Mouse (Mus musculus): ENCODE results near the gene Atrnl1.

DNA sequence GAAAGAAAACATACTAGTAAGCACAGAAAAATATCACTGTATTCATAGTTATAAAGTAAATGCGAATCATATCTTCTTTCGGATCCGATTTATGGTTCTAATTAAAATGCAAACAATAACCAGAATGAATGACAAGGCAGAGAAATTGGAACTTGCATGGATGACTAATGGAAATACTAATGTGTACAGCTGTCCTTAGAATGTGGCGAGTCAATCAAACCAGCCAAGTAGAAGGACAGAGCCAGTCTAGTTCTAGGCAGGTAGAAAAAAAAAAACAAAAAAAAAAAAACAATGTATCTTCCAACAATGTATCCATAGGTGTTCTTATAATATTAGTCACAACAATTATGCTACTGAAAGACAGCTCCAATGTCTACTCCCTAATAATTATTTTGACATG lies 116.2 kb downstream of the Atrnl1 start:
- TF ChIP-seq CTCF (IDR thresholded peaks at IDR 0.05; ENCODE audit: low read depth, low read length) (no peak), POLR2A (IDR thresholded peaks at IDR 0.05; ENCODE audit: insufficient read depth, low read length) (no peak)
